Mouse (Mus musculus): Measurements from ENCODE around the gene Dnajc27. TPM values are rescaled to one million over a fixed set of nuclear protein-coding genes. Genes with fewer than 3 reads are reported as not detected.
A peak's percentile ranks its signal among the peaks of the same experiment; 100 is the strongest.

Gene Dnajc27
- 10 to 100 TPM in 1 of 2 experiments, 1 to 10 TPM in 1; 8.7 to 10.0 TPM for total RNA-seq (2021)
- long read RNA-seq, experiment 1, full-length matches to known transcripts, result 9 of 13 reads
- long read RNA-seq, experiment 1, partial matches to known transcripts, result 1 of 13 reads
- long read RNA-seq, experiment 1, other reads (novel, unspliced or antisense), result 3 of 13 reads
- long read RNA-seq, experiment 2, full-length matches to known transcripts, result 4 of 6 reads
- long read RNA-seq, experiment 2, partial matches to known transcripts, result 0 of 6 reads
- long read RNA-seq, experiment 2, other reads (novel, unspliced or antisense), result 2 of 6 reads

DNA sequence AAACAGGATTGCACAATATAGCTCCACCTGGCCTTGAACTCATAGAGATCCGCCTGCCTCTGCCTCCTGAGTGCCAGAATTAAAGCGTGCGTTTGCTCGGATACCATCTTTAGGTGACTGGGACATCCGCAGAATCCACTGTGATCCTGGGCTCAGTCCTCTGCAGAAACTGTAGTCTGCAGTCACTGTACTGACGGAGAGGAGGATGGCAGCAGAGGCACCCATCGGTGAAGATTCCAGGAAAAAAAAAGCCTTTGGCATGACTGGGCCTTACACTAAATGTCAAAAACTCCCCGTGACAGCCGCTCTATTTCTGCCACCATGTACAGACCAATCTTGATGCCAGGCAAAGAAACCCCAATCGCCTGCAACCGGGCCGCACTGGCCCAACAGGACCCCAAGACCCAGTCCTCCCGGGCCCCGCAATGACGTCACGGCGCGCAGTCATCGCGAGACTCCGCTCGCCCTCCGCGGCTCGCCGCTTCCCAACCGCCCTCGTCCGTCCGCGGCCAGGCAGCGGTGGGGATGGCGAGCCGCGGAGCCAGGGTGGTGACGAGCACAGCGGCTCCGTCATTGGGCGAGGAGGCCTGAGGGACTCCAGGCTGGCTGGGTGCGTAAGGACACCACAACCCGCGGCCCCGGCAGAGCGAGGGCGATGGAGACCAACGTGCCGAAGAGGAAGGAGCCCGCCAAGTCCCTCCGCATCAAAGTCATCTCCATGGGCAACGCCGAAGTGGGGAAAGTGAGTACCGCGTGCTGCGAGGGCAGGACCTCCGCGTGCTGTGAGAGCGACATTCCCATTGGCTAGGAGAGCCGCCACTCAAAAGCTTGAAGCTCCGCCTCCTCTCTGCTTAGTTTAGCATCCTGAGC lies at the start of gene Dnajc27:
Dnajc27 (plus strand) TSS at position 452 of the 870 bp plus-strand sequence.
- peak; percentile 96 to 98 for DNase-seq

DNA sequence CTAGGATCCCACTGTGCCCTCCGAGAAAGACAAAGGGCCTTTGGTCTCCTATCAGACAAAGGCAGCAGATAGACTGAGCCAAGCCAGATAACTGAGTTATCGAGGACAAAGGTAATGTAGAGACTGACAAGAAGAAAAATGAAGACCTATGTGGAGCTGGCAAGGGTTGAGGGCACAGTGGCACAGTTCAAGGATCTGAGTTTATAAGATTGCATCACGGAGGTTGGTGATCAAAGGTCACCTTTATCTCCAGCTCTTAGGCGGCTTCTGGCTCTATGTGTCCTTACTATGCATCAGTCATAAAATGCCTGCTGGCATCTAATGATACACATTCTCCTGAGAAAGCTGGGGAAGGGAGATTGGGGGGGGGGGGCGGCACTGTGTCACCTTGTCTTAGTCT lies 46.2 kb upstream of the Dnajc27 start:
- no peak for DNase-seq

GRCm38 (mm10) chr12:4037511-4037910 lies 44.9 kb upstream of the Dnajc27 start:
- no peak for DNase-seq

GRCm38 (mm10) chr12:4038061-4039041 lies 44.0 kb upstream of the Dnajc27 start, which contains the start of gene Efr3b:
TSS of gene Efr3b (minus strand) at chr12:4038915.
- peak; percentile 72 to 90 for DNase-seq

- no peak for DNase-seq
Observed at GRCm38 (mm10) chr12:4039046-4039445, 43.3 kb upstream of the Dnajc27 start.

GRCm38 (mm10) chr12:4042411-4042810 lies 40.0 kb upstream of the Dnajc27 start:
- peak; percentile 22 to 36 for DNase-seq

DNA sequence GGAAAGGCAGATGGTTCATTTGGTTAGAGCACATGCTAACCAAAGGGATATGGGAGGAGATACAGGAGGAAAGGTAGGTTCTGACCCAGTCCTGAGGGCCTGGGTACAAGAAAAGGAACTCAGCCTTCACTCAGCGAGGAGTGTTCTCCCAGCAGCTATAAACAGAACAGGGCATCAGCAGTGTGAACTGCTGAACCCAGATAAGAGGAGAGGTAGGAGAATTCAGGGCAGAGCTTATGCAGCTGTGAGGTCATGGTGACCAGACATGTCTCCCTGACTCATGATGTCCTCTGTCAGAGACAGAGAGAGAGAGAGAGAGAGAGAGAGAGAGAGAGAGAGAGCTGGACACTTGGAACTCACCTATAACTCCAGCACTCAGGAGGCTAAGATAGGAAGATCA lies 36.4 kb upstream of the Dnajc27 start:
- peak in 1 of 2 experiments; percentile 46 for DNase-seq

- no peak for DNase-seq
Observed at GRCm38 (mm10) chr12:4048031-4048430, 34.4 kb upstream of the Dnajc27 start.

DNA sequence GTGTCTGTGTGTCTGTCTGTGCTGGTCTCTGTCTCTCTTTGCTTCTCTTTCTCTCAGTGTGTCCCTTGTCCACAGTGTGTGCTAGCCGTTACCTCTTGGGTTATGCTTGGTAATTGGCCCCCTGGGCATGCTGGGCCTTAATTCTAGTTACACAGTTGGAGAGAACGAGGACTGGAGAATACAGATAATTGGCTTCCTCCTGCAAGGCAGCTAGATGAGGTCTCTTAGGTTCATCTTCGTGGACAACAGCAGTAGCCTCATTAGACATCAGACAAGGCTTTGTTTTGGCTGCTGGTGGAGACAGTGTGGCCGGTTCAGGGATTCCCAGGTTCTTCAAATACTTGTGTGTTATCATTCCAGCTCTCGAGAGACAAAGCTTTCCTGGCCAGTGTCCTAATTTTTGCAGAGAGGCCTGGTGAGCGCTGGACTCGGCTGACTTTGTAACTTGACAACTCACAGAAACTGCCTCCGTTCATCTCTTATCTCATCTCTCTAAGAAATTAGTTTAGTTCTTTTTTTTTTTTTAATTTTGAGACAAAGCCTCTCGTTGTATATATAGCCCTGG lies 31.4 kb upstream of the Dnajc27 start:
- peak; percentile 18 to 49 for DNase-seq

DNA sequence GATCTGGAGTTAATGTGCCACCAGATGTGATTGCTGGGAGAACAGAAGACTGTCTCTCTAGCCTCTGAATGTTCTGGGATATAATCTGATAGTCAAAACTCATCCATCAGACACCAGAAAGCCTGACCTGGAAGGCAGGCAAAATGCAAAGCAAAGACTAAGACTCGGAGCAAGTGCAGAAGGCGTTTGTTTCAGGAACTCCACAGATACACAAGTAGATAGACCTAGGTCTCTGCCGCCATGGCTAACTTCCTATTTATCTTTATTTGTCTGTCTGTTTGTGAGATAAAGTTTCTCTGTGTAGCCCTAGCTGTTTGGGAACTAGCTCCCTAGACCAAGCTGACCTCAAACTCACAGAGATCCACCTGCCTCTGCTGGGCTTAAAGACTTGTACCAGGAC lies 28.7 kb upstream of the Dnajc27 start:
- no peak for DNase-seq

DNA sequence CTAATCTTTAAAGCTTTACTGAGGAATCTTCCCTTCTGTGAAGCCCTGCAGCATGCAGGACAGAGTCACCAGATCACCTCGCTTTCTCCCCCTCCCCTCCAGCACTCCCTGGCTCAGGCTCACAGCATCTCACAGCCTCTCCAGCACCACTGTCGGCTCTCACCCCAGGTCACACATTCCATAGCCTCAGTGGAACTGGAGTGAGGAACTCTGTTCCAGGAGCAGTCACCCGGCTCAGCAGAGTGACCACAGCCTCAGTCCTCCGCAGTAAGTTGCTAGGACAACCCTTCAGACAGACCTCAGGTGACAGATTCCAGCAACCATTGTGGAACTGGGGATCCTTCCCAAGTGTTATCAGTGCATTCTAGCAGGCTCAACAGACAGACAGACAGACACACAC lies 27.5 kb upstream of the Dnajc27 start:
- DNase-seq, result no peak

GRCm38 (mm10) chr12:4058321-4058720 lies 24.1 kb upstream of the Dnajc27 start:
- no peak for DNase-seq

GRCm38 (mm10) chr12:4059683-4060082 lies 22.7 kb upstream of the Dnajc27 start:
- DNase-seq, result no peak

DNA sequence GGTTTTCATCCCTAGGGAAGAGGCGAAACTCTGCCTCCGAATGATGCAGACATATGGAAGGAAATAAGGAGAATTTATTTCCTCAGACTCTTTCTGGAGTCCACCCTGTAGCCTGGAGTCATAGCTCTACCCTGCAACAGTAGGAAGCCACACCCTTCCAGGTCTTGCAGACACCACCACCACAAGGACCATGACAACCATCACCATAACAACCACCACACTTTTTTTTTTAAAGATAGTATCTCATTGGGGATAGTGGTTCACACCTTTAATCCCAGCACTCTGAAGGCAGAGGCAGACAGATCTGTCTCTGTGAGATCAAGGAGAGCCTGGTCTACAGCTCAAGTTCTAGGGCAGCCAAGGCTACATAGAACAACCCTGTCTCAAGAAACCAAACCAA lies 16.9 kb upstream of the Dnajc27 start:
- no peak for DNase-seq

DNA sequence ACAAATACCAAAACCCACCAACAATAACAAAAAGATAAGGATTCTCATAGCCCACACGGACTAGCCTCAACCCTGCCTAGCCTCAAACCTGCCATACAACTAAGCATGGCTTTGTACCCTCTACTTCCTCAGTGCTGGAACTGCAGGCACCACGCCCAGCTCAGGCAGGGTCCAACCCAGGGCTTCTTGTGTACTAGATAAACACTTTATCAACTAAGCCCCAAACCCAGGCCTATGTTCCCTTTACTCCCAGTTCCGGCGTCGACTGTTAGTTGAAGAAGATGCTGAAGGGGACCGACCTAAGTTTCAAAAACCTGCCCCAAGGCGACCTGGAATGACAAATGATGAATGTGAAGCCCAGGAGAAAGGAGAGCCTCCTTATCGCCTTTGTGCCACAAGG lies 16.4 kb upstream of the Dnajc27 start:
- DNase-seq, result no peak

GRCm38 (mm10) chr12:4066681-4067459 lies 15.5 kb upstream of the Dnajc27 start:
- DNase-seq, result no peak

GRCm38 (mm10) chr12:4068551-4068950 lies 13.8 kb upstream of the Dnajc27 start:
- no peak for DNase-seq

DNA sequence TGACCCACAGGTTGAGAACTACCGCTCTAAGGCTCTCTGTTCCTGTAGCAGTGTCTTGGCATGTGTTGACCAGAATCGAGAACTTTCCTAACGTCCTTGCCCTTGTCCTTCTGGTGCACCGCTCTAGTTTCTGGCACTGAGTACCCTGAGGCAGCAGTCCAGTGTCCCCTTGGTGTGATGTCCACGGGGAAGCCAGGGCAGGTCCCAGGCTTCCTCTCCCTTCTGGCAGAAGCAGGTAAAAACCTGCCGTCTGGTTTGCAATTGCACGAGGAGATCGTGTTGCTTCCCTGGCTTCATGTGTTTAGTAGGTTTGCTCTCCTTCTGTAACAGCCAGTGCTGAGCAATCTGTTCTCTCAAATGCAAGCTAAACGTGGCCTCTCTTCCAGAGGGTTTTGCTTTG lies 10.7 kb upstream of the Dnajc27 start:
- DNase-seq, result no peak

DNA sequence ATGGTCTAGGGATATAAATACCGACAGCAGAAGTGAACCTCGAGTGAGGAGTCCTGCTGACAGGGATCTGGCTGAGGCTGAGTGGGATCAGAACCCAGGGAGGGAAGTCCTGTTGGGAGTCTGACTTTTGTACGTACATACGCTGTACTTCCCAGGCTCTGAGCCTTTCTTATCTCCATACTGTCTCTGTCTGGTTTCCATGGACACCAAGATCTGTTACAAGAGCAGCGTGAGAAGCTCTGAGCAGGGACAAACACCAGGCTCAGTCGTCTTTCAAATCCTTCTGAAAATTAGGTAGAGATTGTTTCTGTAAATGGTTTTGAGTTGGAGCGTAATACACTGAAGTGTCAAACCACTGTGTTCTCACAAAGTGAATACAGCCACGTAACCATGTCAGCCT lies 7.0 kb upstream of the Dnajc27 start:
- no peak for DNase-seq

GRCm38 (mm10) chr12:4076383-4076782 lies 6.0 kb upstream of the Dnajc27 start:
- no peak for DNase-seq

DNA sequence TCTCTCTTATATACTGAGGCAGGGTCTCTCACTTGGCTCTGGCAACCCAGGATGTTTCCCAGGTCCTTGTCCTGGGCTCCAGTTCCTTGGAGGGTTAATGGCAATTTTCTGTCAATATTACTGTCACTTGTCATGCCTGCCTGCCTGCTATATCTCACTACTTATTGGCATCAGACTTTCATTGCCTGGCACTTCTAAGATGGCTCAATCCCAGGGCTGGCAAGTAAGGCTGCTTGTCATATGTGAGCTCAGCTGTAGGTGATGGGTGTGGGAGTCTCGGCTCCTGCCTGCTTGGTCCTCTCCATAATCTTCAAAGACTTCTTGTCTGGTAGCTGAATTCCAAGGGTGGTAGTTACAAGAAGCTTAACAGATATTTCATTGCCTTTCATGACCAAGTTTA lies 4.3 kb upstream of the Dnajc27 start:
- DNase-seq, result no peak

Measured in heart, adult 18-20 months (tissue).